Mouse (Mus musculus) midbrain, postnatal 0 days (tissue): ENCODE measurements around the gene Tapbpl. TPM values are rescaled to one million over a fixed set of nuclear protein-coding genes. Genes with fewer than 3 reads are reported as not detected.

Experiments used
- ATAC-seq: fragments of 200-750 bp; cut with Nextera tagmentation; 2 replicates; pipeline ENCODE4 v1.8.0; 2017; ENCODE audit warnings: moderate number of reproducible peaks, mild to moderate bottlenecking, moderate TSS enrichment, moderate library complexity; ENCODE audit not compliant: low FRiP score
- DNase-seq: peaks from one replicate; pipeline ENCODE4 v3.0.0-alpha.2; 2015; ENCODE audit warnings: low spot score
- H3K27ac ChIP-seq: fragments of 300-500 bp; sonication (generic); 2 replicates; pipeline ENCODE4 v1.5.1; 2014; ENCODE audit warnings: low read depth, mild to moderate bottlenecking, low read length, mixed read lengths
- H3K27me3 ChIP-seq: fragments of 300-500 bp; sonication (generic); 2 replicates; pipeline ENCODE4 v1.6.1; 2014; ENCODE audit warnings: low read length, control low read depth, mixed read lengths; ENCODE audit not compliant: insufficient read depth
- H3K36me3 ChIP-seq: fragments of 300-500 bp; sonication (generic); 2 replicates; pipeline ENCODE4 v1.6.1; 2014; ENCODE audit warnings: low read length, control low read depth, mixed read lengths; ENCODE audit not compliant: insufficient read depth
- H3K4me1 ChIP-seq: fragments of 300-500 bp; sonication (generic); 2 replicates; pipeline ENCODE4 v1.6.1; 2014; ENCODE audit warnings: mild to moderate bottlenecking, control low read depth, antibody characterized with exemption, low read length, mixed read lengths; ENCODE audit not compliant: insufficient read depth
- H3K4me2 ChIP-seq: fragments of 300-500 bp; sonication (generic); 2 replicates; pipeline ENCODE4 v1.6.1; 2014; ENCODE audit warnings: low read depth, mild to moderate bottlenecking, low read length, mixed read lengths; ENCODE audit not compliant: poor library complexity, severe bottlenecking
- H3K4me3 ChIP-seq: fragments of 300-500 bp; sonication (generic); 2 replicates; pipeline ENCODE4 v1.5.1; 2014; ENCODE audit warnings: low read depth, mild to moderate bottlenecking, low read length, moderate library complexity
- H3K9ac ChIP-seq: fragments of 300-500 bp; sonication (generic); replicated peaks from 2 replicates; pipeline ENCODE4 v1.6.1; 2014; ENCODE audit warnings: mild to moderate bottlenecking, low read length, moderate library complexity, mixed read lengths; ENCODE audit not compliant: poor library complexity, severe bottlenecking
- H3K9me3 ChIP-seq: fragments of 300-500 bp; sonication (generic); 2 replicates; pipeline ENCODE4 v1.6.1; 2016; ENCODE audit warnings: low read length, control low read depth
- CTCF ChIP-seq: IDR thresholded peaks from 2 replicates; pipeline ENCODE4 v1.5.1; 2016; ENCODE audit warnings: antibody characterized with exemption, mild to moderate bottlenecking
- WGBS: fragments of 180-500 bp; shearing (Covaris S2); extraction: QIAGEN DNeasy Blood & Tissue Kit; methylation state at CpG from one replicate; pipeline ENCODE4 v1.1.7; 2014; 5-methylcytosine and 5-hydroxymethylcytosine counted together
- microRNA-seq: library from miRNA; unstranded; fragments of <30 nt; microRNA quantifications from one replicate; pipeline ENCODE4, GENCODE M21; 2016; ENCODE audit warnings: borderline number of aligned reads
- polyA plus RNA-seq: library from polyadenylated mRNA; unstranded; fragments of >200 nt; fragmentation: Nextera tagmentation; extraction: Ambion mirVana; gene quantifications from 2 replicates; pipeline ENCODE4 v1.2.1, GENCODE M21; 2015
- total RNA-seq: library from RNA; depleted of rRNA; stranded (reverse); fragments of >200 nt; gene quantifications from 2 replicates; pipeline ENCODE4 v1.2.3, GENCODE M21; 2014; rRNA removed

Gene Tapbpl
- total and polyA plus RNA-seq, 2 experiments from 2014 or later, result 6.2 to 9.7 TPM

DNA sequence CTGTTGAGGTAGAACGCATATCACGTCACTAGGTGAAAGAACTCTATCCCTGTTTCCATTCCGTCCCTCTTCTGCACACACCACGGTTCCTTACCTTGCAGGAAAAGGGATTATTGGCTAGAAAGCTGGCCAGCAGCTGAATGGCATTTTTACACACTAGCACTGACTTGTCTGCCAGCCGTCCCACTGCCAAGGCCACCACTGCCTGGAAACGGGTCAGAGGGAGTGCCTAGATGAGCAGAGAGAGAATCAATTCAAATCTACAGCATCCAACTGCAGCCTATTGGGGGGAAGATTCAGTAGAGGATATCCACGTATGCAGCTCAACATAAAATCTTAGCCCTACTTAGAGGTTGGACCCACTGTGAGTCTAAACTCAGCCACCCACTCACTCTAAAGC lies 52.1 kb downstream of the Tapbpl start:
- Histone ChIP-seq H3K4me3 (no peak overlapping the region), H3K27me3 (no peaks in the 10 kb centered on the region), H3K4me1 (no peaks in the 10 kb centered on the region), H3K9ac (no peak overlapping the region), H3K36me3 (peaks cover 58% of the 10 kb centered on the region), H3K4me2 (no peak overlapping the region), H3K9me3 (no peaks in the 10 kb centered on the region), H3K27ac (no peak overlapping the region)
- ATAC-seq, result no peak
- WGBS, result 90% methylated on average over 7 of the region's 7 CpGs
- DNase-seq, result no peak
- TF ChIP-seq CTCF, result no peak

DNA sequence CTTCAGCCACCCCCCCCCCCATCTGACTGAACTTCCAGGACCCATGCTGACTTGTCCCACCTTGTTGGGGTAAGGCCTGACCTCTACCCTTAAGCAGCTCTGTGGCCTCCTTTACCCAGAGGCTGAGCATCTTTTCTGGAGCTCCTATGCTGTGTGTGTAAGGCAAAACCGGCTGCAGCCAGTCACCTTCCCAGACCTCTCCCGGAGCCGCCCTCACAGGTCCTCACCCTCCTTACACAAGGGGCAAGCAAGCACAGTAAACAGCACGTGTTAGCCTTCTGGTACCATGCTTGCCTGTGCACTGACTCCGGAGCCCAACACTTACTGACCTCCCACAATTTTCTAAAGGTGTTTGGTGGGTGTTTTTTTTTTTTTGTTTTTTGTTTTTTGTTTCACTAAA lies 56.2 kb downstream of the Tapbpl start:
- H3K27ac ChIP-seq, result no peak overlapping the region
- H3K27me3 ChIP-seq, result no peaks in the 10 kb centered on the region
- H3K36me3 ChIP-seq, result peaks cover 78% of the 10 kb centered on the region
- H3K4me1 ChIP-seq, result no peaks in the 10 kb centered on the region
- DNase-seq (no peak), ATAC-seq (no peak)
- no peak overlapping the region for H3K9ac ChIP-seq
- no peak overlapping the region for H3K4me2 ChIP-seq
- no peak for TF ChIP-seq CTCF
- 91% methylated on average over 5 of the region's 5 CpGs for WGBS
- H3K4me3 ChIP-seq, result no peak overlapping the region
- H3K9me3 ChIP-seq, result no peaks in the 10 kb centered on the region

Small RNAs within 50 kb of the gene (microRNA-seq; reads per million reads assigned to microRNA genes)
- gene Mir3098 (not detected), gene Mir8113 (not detected)

Other genes starting within 250 kb of the Tapbpl start
- 31.8 and 36.1 TPM in 2 replicates for gene Pianp, start 235.2 kb downstream of the Tapbpl start, total RNA-seq
- 97.0 and 97.5 TPM in 2 replicates for gene Pianp, start 235.2 kb downstream of the Tapbpl start, polyA plus RNA-seq
- 33.2 and 38.6 TPM in 2 replicates for gene Zfp384, start 222.7 kb downstream of the Tapbpl start, total RNA-seq
- gene Zfp384, start 222.7 kb downstream of the Tapbpl start, polyA plus RNA-seq, result 9.0 and 9.7 TPM in 2 replicates
- 60.4 and 69.8 TPM in 2 replicates for gene Ing4, start 192.1 kb downstream of the Tapbpl start, total RNA-seq
- gene Ing4, start 192.1 kb downstream of the Tapbpl start, polyA plus RNA-seq, result 97.8 and 104 TPM in 2 replicates
- 6.9 and 12.6 TPM in 2 replicates for gene Acrbp, start 182.2 kb downstream of the Tapbpl start, total RNA-seq
- 7.2 and 7.8 TPM in 2 replicates for gene Acrbp, start 182.2 kb downstream of the Tapbpl start, polyA plus RNA-seq
- 0.90 and 1.7 TPM in 2 replicates for gene Lpar5, start 163.9 kb downstream of the Tapbpl start, total RNA-seq
- gene Lpar5, start 163.9 kb downstream of the Tapbpl start, polyA plus RNA-seq, result 0.52 and 0.71 TPM in 2 replicates
- 117 and 133 TPM in 2 replicates for gene Chd4, start 135.9 kb downstream of the Tapbpl start, total RNA-seq
- gene Chd4, start 135.9 kb downstream of the Tapbpl start, polyA plus RNA-seq, result 72.9 and 89.1 TPM in 2 replicates
- 34.5 and 45.8 TPM in 2 replicates for gene Nop2, start 100.0 kb downstream of the Tapbpl start, total RNA-seq
- 41.4 and 42.6 TPM in 2 replicates for gene Nop2, start 100.0 kb downstream of the Tapbpl start, polyA plus RNA-seq
- gene Iffo1, start 86.6 kb downstream of the Tapbpl start, total RNA-seq, result 33.3 and 33.9 TPM in 2 replicates
- gene Iffo1, start 86.6 kb downstream of the Tapbpl start, polyA plus RNA-seq, result 19.0 and 20.4 TPM in 2 replicates
- 2,678 and 3,049 TPM in 2 replicates for gene Gapdh, start 65.4 kb downstream of the Tapbpl start, total RNA-seq
- 1,705 and 1,726 TPM in 2 replicates for gene Gapdh, start 65.4 kb downstream of the Tapbpl start, polyA plus RNA-seq
- gene Ncapd2, start 40.2 kb downstream of the Tapbpl start, total RNA-seq, result 29.8 and 33.7 TPM in 2 replicates
- gene Ncapd2, start 40.2 kb downstream of the Tapbpl start, polyA plus RNA-seq, result 18.4 and 21.0 TPM in 2 replicates
- 23.3 and 48.2 TPM in 2 replicates for gene Mrpl51, start 40.1 kb downstream of the Tapbpl start, total RNA-seq
- 136 and 145 TPM in 2 replicates for gene Mrpl51, start 40.1 kb downstream of the Tapbpl start, polyA plus RNA-seq
- 42.7 and 47.6 TPM in 2 replicates for gene Vamp1, start 16.3 kb downstream of the Tapbpl start, total RNA-seq
- gene Vamp1, start 16.3 kb downstream of the Tapbpl start, polyA plus RNA-seq, result 40.5 and 46.0 TPM in 2 replicates
- gene Cd27, start 5.2 kb upstream of the Tapbpl start, total RNA-seq, result not detected in 2 replicates
- gene Cd27, start 5.2 kb upstream of the Tapbpl start, polyA plus RNA-seq, result 0.70 TPM in 1 of 2 replicates, not detected in the other
- not detected in 2 replicates for gene Tuba3a, start 54.2 kb upstream of the Tapbpl start, total RNA-seq
- gene Tuba3a, start 54.2 kb upstream of the Tapbpl start, polyA plus RNA-seq, result not detected in 2 replicates
- 24.4 TPM in 2 replicates for gene Ltbr, start 82.0 kb upstream of the Tapbpl start, total RNA-seq
- 14.5 and 15.7 TPM in 2 replicates for gene Ltbr, start 82.0 kb upstream of the Tapbpl start, polyA plus RNA-seq
- 1.5 and 1.8 TPM in 2 replicates for gene Scnn1a, start 88.8 kb upstream of the Tapbpl start, total RNA-seq
- gene Scnn1a, start 88.8 kb upstream of the Tapbpl start, polyA plus RNA-seq, result 1.8 TPM in 2 replicates
- 9.2 and 15.9 TPM in 2 replicates for gene Tnfrsf1a, start 117.5 kb upstream of the Tapbpl start, total RNA-seq
- gene Tnfrsf1a, start 117.5 kb upstream of the Tapbpl start, polyA plus RNA-seq, result 10.4 and 12.9 TPM in 2 replicates
- gene Plekhg6, start 148.9 kb upstream of the Tapbpl start, total RNA-seq, result 0.22 and 0.24 TPM in 2 replicates
- 0.35 and 0.54 TPM in 2 replicates for gene Plekhg6, start 148.9 kb upstream of the Tapbpl start, polyA plus RNA-seq